ENCODE assay signal across 18 mouse cellular contexts in genomic region chr19:41998770-41999548, GRCm38 (mm10). TPM values are rescaled to one million over a fixed set of nuclear protein-coding genes. Genes with fewer than 3 reads are reported as not detected.
DNase-seq lines count a peak whose midpoint lies in the region; ATAC-seq and TF ChIP-seq lines count a peak whose summit lies in the region.
"Had no signal": no experiment of that assay in that cellular context is flagged by ENCODE, and none has a peak within 500 bp of the region (broad histone marks: within the 10 kb centered on the region; RNA-seq: fewer than 3 reads in every experiment).

No protein-coding gene starts in this region.

- H3K4me3 ChIP-seq in heart, adult 2 months = no peak overlapping the region
- H3K4me3 ChIP-seq in liver, embryonic 15.5 days (replicated peaks) = no peak overlapping the region
- H3K4me3 ChIP-seq in liver, embryonic 11.5 days (ENCODE audit: low read depth, low read length) = no peak overlapping the region
- no peak overlapping the region for H3K4me3 ChIP-seq in limb, embryonic 10.5 days
- H3K4me3 ChIP-seq: left cerebral cortex, adult 2 months; neural tube, embryonic 12.5 days; stomach, embryonic 15.5 days had no signal

- TF ChIP-seq POLR2A in heart, adult 2 months (IDR thresholded peaks at IDR 0.05; ENCODE audit: insufficient read depth, low read depth, low read length) = no peak

- TF ChIP-seq CTCF in heart, adult 2 months (IDR thresholded peaks at IDR 0.05) = no peak

- no peaks in the 10 kb centered on the region for H3K27me3 ChIP-seq in heart, adult 2 months (ENCODE audit: control insufficient read depth, insufficient read depth, low read length)
- no peaks in the 10 kb centered on the region for H3K27me3 ChIP-seq in liver, embryonic 15.5 days
- no peaks in the 10 kb centered on the region for H3K27me3 ChIP-seq in liver, embryonic 11.5 days (replicated peaks; ENCODE audit: control insufficient read depth, insufficient read depth, low read length)
- no peaks in the 10 kb centered on the region for H3K27me3 ChIP-seq in limb, embryonic 10.5 days (ENCODE audit: low read depth, poor library complexity, severe bottlenecking)
- H3K27me3 ChIP-seq: neural tube, embryonic 12.5 days; stomach, embryonic 15.5 days had no signal

- H3K4me2 ChIP-seq in liver, embryonic 15.5 days = no peak overlapping the region
- H3K4me2 ChIP-seq in liver, embryonic 11.5 days = no peak overlapping the region; the same call in 1 of the 2 replicates
- H3K4me2 ChIP-seq: hindbrain, embryonic 14.5 days; neural tube, embryonic 12.5 days; stomach, embryonic 15.5 days had no signal

- peaks cover 32% of the 10 kb centered on the region for H3K4me1 ChIP-seq in heart, adult 2 months (ENCODE audit: control insufficient read depth, insufficient read depth, low read length)
- H3K4me1 ChIP-seq in liver, embryonic 15.5 days (replicated peaks) = peaks cover 23% of the 10 kb centered on the region
- peaks cover 11% of the 10 kb centered on the region for H3K4me1 ChIP-seq in liver, embryonic 11.5 days (replicated peaks; ENCODE audit: control insufficient read depth, insufficient read depth, low read length)
- peaks cover 62% of the 10 kb centered on the region for H3K4me1 ChIP-seq in limb, embryonic 10.5 days
- H3K4me1 ChIP-seq: neural tube, embryonic 12.5 days had no signal

- H3K9me3 ChIP-seq in liver, embryonic 15.5 days (replicated peaks) = no peaks in the 10 kb centered on the region
- no peaks in the 10 kb centered on the region for H3K9me3 ChIP-seq in liver, embryonic 11.5 days (ENCODE audit: control insufficient read depth, low read length)
- H3K9me3 ChIP-seq in limb, embryonic 10.5 days (replicated peaks) = no peaks in the 10 kb centered on the region
- H3K9me3 ChIP-seq: neural tube, embryonic 12.5 days; stomach, embryonic 15.5 days had no signal

- ATAC-seq in liver, embryonic 15.5 days (ENCODE audit: insufficient read depth) = no peak
- ATAC-seq in liver, embryonic 11.5 days (replicated peaks; ENCODE audit: low FRiP score) = no peak
- ATAC-seq in megakaryocyte-erythroid progenitor cell, adult 5-6 weeks (replicated peaks; ENCODE audit: low FRiP score, low TSS enrichment, poor library complexity, severe bottlenecking) = no peak
- ATAC-seq: CD4-positive, CD25-positive, alpha-beta regulatory T cell, adult 4 months; midbrain, embryonic 16.5 days had no signal

- WGBS in heart, adult 2 months = 47% methylated on average over 9 of the region's 9 CpGs
- WGBS in liver, embryonic 15.5 days (ENCODE audit: insufficient replicate concordance) = 69% methylated on average over 9 of the region's 9 CpGs
- WGBS in liver, embryonic 11.5 days = 85% methylated on average over 9 of the region's 9 CpGs
- 93% methylated on average over 9 of the region's 9 CpGs for WGBS in limb, embryonic 10.5 days

- no peak for TF ChIP-seq EP300 in heart, adult 2 months (IDR thresholded peaks at IDR 0.05; ENCODE audit: insufficient read depth, low read depth, low read length)

- H3K36me3 ChIP-seq in heart, adult 2 months (ENCODE audit: control insufficient read depth, insufficient read depth, low read length) = no peaks in the 10 kb centered on the region; the same call in 1 of the 2 replicates
- no peaks in the 10 kb centered on the region for H3K36me3 ChIP-seq in liver, embryonic 15.5 days (replicated peaks)
- H3K36me3 ChIP-seq in liver, embryonic 11.5 days (ENCODE audit: control insufficient read depth, insufficient read depth, low read length) = no peaks in the 10 kb centered on the region
- H3K36me3 ChIP-seq in limb, embryonic 10.5 days = no peaks in the 10 kb centered on the region
- H3K36me3 ChIP-seq: neural tube, embryonic 12.5 days; stomach, embryonic 15.5 days had no signal

- H3K79me2 ChIP-seq in heart, adult 2 months (replicated peaks; ENCODE audit: control insufficient read depth, insufficient read depth, low read length) = no peaks in the 10 kb centered on the region; the same call in 1 of the 2 replicates

- H3K27ac ChIP-seq in heart, adult 2 months = peak overlapping the region; percentile 26
- H3K27ac ChIP-seq in liver, embryonic 15.5 days (replicated peaks) = peak overlapping the region; percentile 62
- no peak overlapping the region; the same call in 1 of the 2 replicates for H3K27ac ChIP-seq in liver, embryonic 11.5 days (ENCODE audit: low read depth, low read length)
- peak overlapping the region; percentile 42 for H3K27ac ChIP-seq in limb, embryonic 10.5 days
- H3K27ac ChIP-seq: hindbrain, embryonic 14.5 days; left cerebral cortex, adult 2 months; neural tube, embryonic 12.5 days had no signal

- peak in 1 of 2 experiments; percentile 21 for DNase-seq in heart, adult 2 months
- no peak for DNase-seq in heart, adult 9 months (ENCODE audit: low spot score in 2 of 2)
- DNase-seq in liver, embryonic 11.5 days (ENCODE audit: low spot score) = no peak
- no peak for DNase-seq in limb, embryonic 10.5 days (ENCODE audit: low spot score)
- DNase-seq in lung, postnatal 14 days = no peak
- DNase-seq: cerebellum, postnatal 10 days; kidney, adult 11 months; thymus, postnatal 14 days had no signal

- H3K9ac ChIP-seq in heart, adult 2 months (ENCODE audit: low read depth, low read length) = no peak overlapping the region
- H3K9ac ChIP-seq in liver, embryonic 15.5 days = no peak overlapping the region
- no peak overlapping the region for H3K9ac ChIP-seq in liver, embryonic 11.5 days (ENCODE audit: low read depth, low read length)
- H3K9ac ChIP-seq: hindbrain, embryonic 14.5 days; neural tube, embryonic 12.5 days; stomach, embryonic 15.5 days had no signal

- intact Hi-C loops in heart, adult 2 months (cut with DNase I) = no loop called here

RNA-seq across cellular contexts. Expression of gene Ubtd1, which starts 17.4 kb away (rescaled TPM):
- total RNA-seq in heart, adult 2 months (2021) = 10 to 100 TPM; 21.4 to 22.7 TPM
- polyA plus RNA-seq in heart, adult 2 months (2012; rRNA removed) = 27.3 and 37.3 TPM in 2 replicates
- polyA plus RNA-seq in liver, embryonic 15.5 days (2015; fragmentation: Nextera tagmentation; extraction: Ambion mirVana) = 5.2 and 6.3 TPM in 2 replicates
- polyA plus RNA-seq in liver, embryonic 11.5 days (2014; fragmentation: Nextera tagmentation; extraction: Ambion mirVana) = 6.7 and 7.3 TPM in 2 replicates
- 14.2 and 15.1 TPM in 2 replicates for polyA plus RNA-seq in limb, embryonic 10.5 days (2016; fragmentation: Nextera tagmentation; extraction: Ambion mirVana)
- 2.3 and 4.8 TPM in 2 replicates for total RNA-seq in megakaryocyte-erythroid progenitor cell, adult 5-6 weeks (2014; fragmentation: Nextera tagmentation)
- 1.9 TPM in 1 of 2 replicates, not detected in the other for total RNA-seq in megakaryocyte-erythroid progenitor cell, adult 5-6 weeks (2017)

RNA-seq across cellular contexts. Expression of gene Mms19, which starts 18.0 kb away (rescaled TPM):
- 10 to 100 TPM; 14.2 to 17.9 TPM for total RNA-seq in heart, adult 2 months (2021)
- 35.4 and 48.4 TPM in 2 replicates for polyA plus RNA-seq in heart, adult 2 months (2012; rRNA removed)
- polyA plus RNA-seq in liver, embryonic 15.5 days (2015; fragmentation: Nextera tagmentation; extraction: Ambion mirVana) = 10.1 and 10.3 TPM in 2 replicates
- 27.9 and 29.1 TPM in 2 replicates for polyA plus RNA-seq in liver, embryonic 11.5 days (2014; fragmentation: Nextera tagmentation; extraction: Ambion mirVana)
- 39.9 and 52.5 TPM in 2 replicates for polyA plus RNA-seq in limb, embryonic 10.5 days (2016; fragmentation: Nextera tagmentation; extraction: Ambion mirVana)
- 25.6 and 39.6 TPM in 2 replicates for total RNA-seq in megakaryocyte-erythroid progenitor cell, adult 5-6 weeks (2014; fragmentation: Nextera tagmentation)
- total RNA-seq in megakaryocyte-erythroid progenitor cell, adult 5-6 weeks (2017) = 15.5 and 17.7 TPM in 2 replicates

RNA-seq across cellular contexts. Expression of gene Ankrd2, which starts 36.8 kb away (rescaled TPM):
- total RNA-seq in heart, adult 2 months (2021) = under 1 TPM; 0.20 to 0.42 TPM
- polyA plus RNA-seq in heart, adult 2 months (2012; rRNA removed) = not detected in 2 replicates
- polyA plus RNA-seq in liver, embryonic 15.5 days (2015; fragmentation: Nextera tagmentation; extraction: Ambion mirVana) = 0.17 and 0.21 TPM in 2 replicates
- not detected in 2 replicates for polyA plus RNA-seq in liver, embryonic 11.5 days (2014; fragmentation: Nextera tagmentation; extraction: Ambion mirVana)
- not detected in 2 replicates for polyA plus RNA-seq in limb, embryonic 10.5 days (2016; fragmentation: Nextera tagmentation; extraction: Ambion mirVana)
- not detected in 2 replicates for total RNA-seq in megakaryocyte-erythroid progenitor cell, adult 5-6 weeks (2014; fragmentation: Nextera tagmentation)
- total RNA-seq in megakaryocyte-erythroid progenitor cell, adult 5-6 weeks (2017) = not detected in 2 replicates
- polyA plus RNA-seq: CD4-positive, CD25-positive, alpha-beta regulatory T cell, adult 4 months; embryonic facial prominence, embryonic 11.5 days; small intestine, adult 2 months had no signal

RNA-seq across cellular contexts. Expression of gene Hoga1, which starts 46.5 kb away (rescaled TPM):
- 1 to 10 TPM; 1.6 to 2.3 TPM for total RNA-seq in heart, adult 2 months (2021)
- 0.85 and 1.4 TPM in 2 replicates for polyA plus RNA-seq in heart, adult 2 months (2012; rRNA removed)
- 50.6 and 59.0 TPM in 2 replicates for polyA plus RNA-seq in liver, embryonic 15.5 days (2015; fragmentation: Nextera tagmentation; extraction: Ambion mirVana)
- polyA plus RNA-seq in liver, embryonic 11.5 days (2014; fragmentation: Nextera tagmentation; extraction: Ambion mirVana) = 8.1 and 10.1 TPM in 2 replicates
- 1.1 and 1.3 TPM in 2 replicates for polyA plus RNA-seq in limb, embryonic 10.5 days (2016; fragmentation: Nextera tagmentation; extraction: Ambion mirVana)
- not detected in 2 replicates for total RNA-seq in megakaryocyte-erythroid progenitor cell, adult 5-6 weeks (2014; fragmentation: Nextera tagmentation)
- not detected in 2 replicates for total RNA-seq in megakaryocyte-erythroid progenitor cell, adult 5-6 weeks (2017)
- polyA plus RNA-seq: CD4-positive, CD25-positive, alpha-beta regulatory T cell, adult 4 months had no signal

RNA-seq across cellular contexts. Expression of gene 4933411K16Rik, which starts 53.1 kb away (rescaled TPM):
- total RNA-seq in heart, adult 2 months (2021) = under 1 TPM in 1 of 2 experiments, not detected in 1; 0.23 TPM
- 0.41 and 0.73 TPM in 2 replicates for polyA plus RNA-seq in heart, adult 2 months (2012; rRNA removed)
- 0.22 and 0.26 TPM in 2 replicates for polyA plus RNA-seq in liver, embryonic 15.5 days (2015; fragmentation: Nextera tagmentation; extraction: Ambion mirVana)
- polyA plus RNA-seq in liver, embryonic 11.5 days (2014; fragmentation: Nextera tagmentation; extraction: Ambion mirVana) = 0.13 and 0.40 TPM in 2 replicates
- polyA plus RNA-seq in limb, embryonic 10.5 days (2016; fragmentation: Nextera tagmentation; extraction: Ambion mirVana) = 0.24 TPM in 1 of 2 replicates, not detected in the other
- not detected in 2 replicates for total RNA-seq in megakaryocyte-erythroid progenitor cell, adult 5-6 weeks (2014; fragmentation: Nextera tagmentation)
- not detected in 2 replicates for total RNA-seq in megakaryocyte-erythroid progenitor cell, adult 5-6 weeks (2017)
- polyA plus RNA-seq: CD4-positive, CD25-positive, alpha-beta regulatory T cell, adult 4 months; embryonic facial prominence, embryonic 11.5 days; hindbrain, embryonic 14.5 days; midbrain, embryonic 16.5 days; neural tube, embryonic 12.5 days; small intestine, adult 2 months; stomach, embryonic 15.5 days had no signal
